Mouse (Mus musculus) C2C12 (cell line): ENCODE measurements around the gene Tpmt.

ENCODE experiments used
- CTCF ChIP-seq: IDR thresholded peaks from one replicate; pipeline ENCODE4 v1.5.1; 2011; ENCODE audit not compliant: control insufficient read depth, insufficient read depth, insufficient read length
- MAX ChIP-seq: IDR thresholded peaks from one replicate; pipeline ENCODE4 v1.6.1; 2011; ENCODE audit warnings: mild to moderate bottlenecking, control low read depth
- MYOD1 ChIP-seq: IDR thresholded peaks from one replicate; pipeline ENCODE4 v1.6.1; 2011; ENCODE audit warnings: low read depth; ENCODE audit not compliant: control insufficient read depth, insufficient read length
- MYOG ChIP-seq: IDR thresholded peaks from one replicate; pipeline ENCODE4 v1.6.1; 2011; ENCODE audit not compliant: control insufficient read depth, insufficient read length; ENCODE audit errors: extremely low read depth
- USF1 ChIP-seq: IDR thresholded peaks from one replicate; pipeline ENCODE4 v1.6.1; 2011; ENCODE audit warnings: low read depth, mild to moderate bottlenecking, control low read depth, moderate library complexity

GRCm38 (mm10) chr13:47050009-47050408 lies 5.5 kb upstream of the Tpmt start:
- TF ChIP-seq CTCF = no peak
- TF ChIP-seq MAX = no peak
- no peak for TF ChIP-seq USF1
- TF ChIP-seq MYOG = no peak
- no peak for TF ChIP-seq MYOD1
